Mouse (Mus musculus): ENCODE data around the gene Ankrd24.

DNA sequence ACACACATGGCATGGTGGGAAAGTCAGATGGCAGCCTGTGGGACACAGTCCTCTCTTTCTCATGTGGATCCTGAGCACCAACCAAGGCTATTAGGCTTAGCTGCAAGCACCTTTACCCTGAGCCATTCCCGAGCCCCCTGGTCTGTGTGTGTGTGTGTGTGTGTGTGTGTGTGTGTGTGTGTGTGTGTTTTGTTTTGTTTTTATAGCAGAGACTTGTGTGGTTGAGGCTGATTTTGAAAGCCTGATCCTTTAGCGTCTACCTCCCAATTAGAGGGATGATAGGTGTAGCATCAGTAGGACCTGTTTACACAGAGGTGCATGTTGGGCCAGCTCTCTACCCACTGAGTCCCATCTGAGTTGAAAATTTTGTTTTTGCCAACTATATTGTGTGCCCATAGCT is 15.8 kb downstream of the Ankrd24 start:
- TF ChIP-seq FLI1 (IDR thresholded peaks at IDR 0.05; ENCODE audit: low read length) (no peak), GATA1 (IDR thresholded peaks at IDR 0.05; ENCODE audit: borderline replicate concordance, low read length) (no peak)

Measured in megakaryocyte, embryonic 14.5 days (primary cell).